Mouse (Mus musculus) thymus, adult 2 months (tissue): ENCODE measurements around the gene Ip6k1.

ENCODE experiments used
- CTCF ChIP-seq: fragments of 200-500 bp; IDR thresholded peaks from 2 replicates; pipeline ENCODE4 v1.5.1; 2012; ENCODE audit warnings: mild to moderate bottlenecking, control low read depth, low read length, moderate library complexity, borderline replicate concordance; ENCODE audit not compliant: control insufficient read depth, poor library complexity, insufficient read depth; ENCODE audit errors: extremely low read depth
- POLR2A ChIP-seq: fragments of 200-500 bp; IDR thresholded peaks from 2 replicates; pipeline ENCODE4 v1.6.1; 2012; ENCODE audit warnings: mild to moderate bottlenecking, low read length, control low read depth, moderate library complexity; ENCODE audit not compliant: control insufficient read depth, poor library complexity, insufficient read depth; ENCODE audit errors: extremely low read depth

DNA sequence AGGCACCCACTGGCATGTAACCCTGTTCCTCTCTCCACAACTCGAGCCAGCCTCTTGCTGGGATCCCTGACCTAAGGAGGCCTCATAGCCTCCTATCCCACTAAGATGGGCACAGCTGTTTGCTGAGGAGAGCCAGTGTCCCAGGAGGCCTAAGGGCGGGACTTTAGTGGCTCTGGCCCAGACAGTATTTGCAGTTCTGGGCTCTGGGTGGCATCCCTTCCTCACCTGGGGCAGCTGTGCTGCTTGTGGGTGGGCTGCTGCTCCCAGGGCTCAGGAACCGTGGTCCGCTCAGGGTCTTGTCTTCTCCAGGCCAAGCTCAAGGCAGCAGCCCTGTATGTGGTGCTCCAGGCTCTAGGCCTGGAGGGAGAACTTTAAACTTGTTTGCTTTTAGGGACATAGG lies 44.3 kb downstream of the Ip6k1 start:
- no peak for TF ChIP-seq POLR2A
- TF ChIP-seq CTCF = no peak
